Mouse (Mus musculus): Measurements from ENCODE around the gene Col9a2. TPM values are rescaled to one million over a fixed set of nuclear protein-coding genes. Genes with fewer than 3 reads are reported as not detected.

Gene Col9a2
- 0.61 TPM in 1 of 2 replicates, not detected in the other for total RNA-seq (2017)

DNA sequence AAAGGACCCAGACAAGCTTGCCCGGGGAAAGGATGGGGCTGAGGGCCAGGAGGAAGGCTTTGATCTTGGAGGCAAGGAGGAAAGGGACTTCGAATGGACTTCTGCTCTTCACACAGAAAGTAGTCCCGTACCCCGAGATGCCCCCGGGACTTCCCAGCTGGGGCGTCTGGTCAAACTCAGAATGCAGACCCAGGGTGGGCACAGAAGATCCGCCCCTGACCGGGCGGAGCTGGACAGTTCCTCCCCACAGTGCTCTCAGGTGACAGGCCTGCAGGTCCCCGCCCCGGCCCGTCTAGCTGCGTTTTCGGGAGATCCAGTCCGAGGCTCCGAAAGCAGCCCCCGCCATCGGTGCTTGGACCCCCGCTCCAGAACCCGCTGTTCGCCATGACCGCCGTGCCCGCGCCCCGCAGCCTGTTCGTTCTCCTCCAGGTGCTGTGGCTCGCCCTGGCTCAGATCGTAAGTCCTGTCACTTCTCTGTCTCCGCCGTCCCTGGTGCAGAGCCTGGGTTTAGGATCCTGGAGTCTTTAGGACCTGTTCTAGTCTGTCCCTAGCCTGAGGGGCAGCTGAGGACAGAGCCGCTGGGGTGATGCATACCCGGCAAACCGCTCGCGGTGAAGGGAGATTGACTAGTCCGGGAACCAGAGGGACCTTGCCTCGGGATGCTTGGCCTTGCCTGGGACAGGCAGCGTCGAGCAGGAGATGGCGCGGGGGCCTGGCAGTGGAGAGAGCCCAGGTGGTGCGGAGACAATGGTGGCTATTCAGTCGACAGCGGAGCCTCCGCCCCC, at the start of gene Col9a2:
TSS of gene Col9a2 (plus strand) at position 55 of the 785 bp plus-strand sequence.
- 0 out of 2 replicates have a peak, but pooled peaks have one; percentile 4 for ATAC-seq (ENCODE audit: extremely low read depth, insufficient number of reproducible peaks, low FRiP score, poor library complexity, severe bottlenecking)

DNA sequence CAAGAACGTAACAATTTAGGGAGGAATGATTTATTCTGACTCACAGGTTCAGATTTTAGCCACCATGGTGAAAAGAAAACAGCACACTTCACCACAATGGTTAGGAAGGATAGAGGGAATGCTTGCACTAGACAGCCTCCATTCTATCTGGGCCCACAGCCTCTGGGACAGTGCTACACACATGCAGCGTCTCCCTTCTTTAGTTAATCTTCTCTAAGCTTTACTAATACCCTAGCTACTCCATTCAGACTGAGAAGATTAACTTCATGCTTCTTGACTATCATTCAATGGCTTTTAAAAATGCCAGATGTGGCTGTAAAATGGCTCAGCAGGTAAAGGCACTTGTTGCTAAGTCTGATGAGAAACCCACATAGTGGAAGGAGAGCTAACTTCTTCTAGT, 46.9 kb upstream of the Col9a2 start:
- ATAC-seq (ENCODE audit: extremely low read depth, insufficient number of reproducible peaks, low FRiP score, poor library complexity, severe bottlenecking), result no peak

DNA sequence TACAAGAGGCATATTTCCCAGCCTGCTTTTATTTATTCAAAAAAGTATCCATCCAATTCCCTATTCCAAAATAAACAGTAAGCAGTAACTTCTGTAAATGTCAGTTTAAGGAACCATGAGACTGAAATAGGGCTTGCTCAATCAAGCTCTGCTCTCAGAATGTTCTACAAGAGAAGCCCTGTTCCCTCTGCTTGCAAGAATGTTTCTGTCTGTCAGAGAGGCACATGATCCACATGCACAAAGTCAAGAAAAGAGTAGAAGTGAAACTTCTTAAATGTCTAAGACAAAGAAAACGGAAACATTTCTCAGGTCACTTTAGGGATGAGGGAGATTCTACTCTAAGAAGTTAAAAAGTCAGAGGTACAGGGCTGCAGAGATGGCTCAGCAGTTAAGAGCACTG, 46.2 kb upstream of the Col9a2 start:
- peak; percentile 58; the same call in 1 of the 2 replicates for ATAC-seq (ENCODE audit: extremely low read depth, insufficient number of reproducible peaks, low FRiP score, poor library complexity, severe bottlenecking)

DNA sequence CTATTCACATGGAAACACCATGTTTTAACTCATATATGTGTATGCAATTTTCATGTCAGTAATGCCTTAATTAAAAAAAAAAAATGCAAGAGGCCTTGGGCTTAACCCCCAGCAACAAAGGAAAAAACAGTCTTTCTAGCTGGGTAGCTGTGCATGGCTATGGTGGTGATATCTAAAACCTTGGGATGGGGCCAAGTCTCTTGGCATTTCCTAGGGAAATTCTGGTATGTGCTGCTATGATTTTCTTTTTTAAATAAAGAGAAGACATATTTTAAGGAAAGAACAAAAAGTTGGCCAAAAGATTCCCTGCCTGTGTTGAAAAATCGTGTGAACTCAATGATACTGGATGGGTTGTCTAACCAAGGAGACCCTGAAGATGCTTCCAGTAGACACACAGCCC, 43.3 kb upstream of the Col9a2 start:
- no peak for ATAC-seq (ENCODE audit: extremely low read depth, insufficient number of reproducible peaks, low FRiP score, poor library complexity, severe bottlenecking)

DNA sequence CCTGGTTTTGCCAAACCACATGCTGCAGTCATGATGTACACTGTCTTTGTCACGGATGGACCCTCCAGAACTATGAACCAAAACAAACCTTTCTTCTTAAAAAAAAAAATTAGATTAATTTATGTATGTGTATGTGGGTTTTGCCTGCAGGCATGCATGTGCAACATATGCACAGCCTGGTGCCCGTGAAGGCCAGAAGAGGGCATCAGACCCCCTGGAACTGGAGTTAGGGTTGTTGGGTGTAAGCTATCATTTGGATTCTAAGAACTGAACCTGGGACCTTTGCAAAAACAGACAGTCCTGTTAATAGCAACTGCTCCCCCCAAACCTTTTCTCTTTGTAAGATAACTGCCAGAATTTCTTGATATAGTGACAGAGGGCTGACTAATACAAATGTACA, 38.1 kb upstream of the Col9a2 start:
- no peak for ATAC-seq (ENCODE audit: extremely low read depth, insufficient number of reproducible peaks, low FRiP score, poor library complexity, severe bottlenecking)

DNA sequence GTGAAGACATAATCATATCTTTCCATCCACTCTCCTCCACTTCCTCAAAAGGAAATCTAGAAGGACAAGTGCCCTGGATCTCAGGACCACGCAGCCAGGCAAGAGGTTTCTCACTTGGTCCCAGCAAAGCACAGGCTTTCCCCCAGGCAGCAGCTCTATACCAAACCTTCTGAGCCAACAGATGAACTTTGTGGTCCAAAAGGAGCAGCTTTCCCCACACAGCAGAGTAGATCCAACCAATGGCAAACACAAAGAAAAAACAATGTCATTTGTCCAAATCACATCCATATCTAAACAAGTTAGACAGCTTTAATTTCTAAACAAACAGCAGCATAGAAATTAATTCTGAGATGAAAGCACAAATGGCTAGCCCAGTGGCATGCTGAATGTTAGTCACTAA, 37.5 kb upstream of the Col9a2 start:
- no peak for ATAC-seq (ENCODE audit: extremely low read depth, insufficient number of reproducible peaks, low FRiP score, poor library complexity, severe bottlenecking)

DNA sequence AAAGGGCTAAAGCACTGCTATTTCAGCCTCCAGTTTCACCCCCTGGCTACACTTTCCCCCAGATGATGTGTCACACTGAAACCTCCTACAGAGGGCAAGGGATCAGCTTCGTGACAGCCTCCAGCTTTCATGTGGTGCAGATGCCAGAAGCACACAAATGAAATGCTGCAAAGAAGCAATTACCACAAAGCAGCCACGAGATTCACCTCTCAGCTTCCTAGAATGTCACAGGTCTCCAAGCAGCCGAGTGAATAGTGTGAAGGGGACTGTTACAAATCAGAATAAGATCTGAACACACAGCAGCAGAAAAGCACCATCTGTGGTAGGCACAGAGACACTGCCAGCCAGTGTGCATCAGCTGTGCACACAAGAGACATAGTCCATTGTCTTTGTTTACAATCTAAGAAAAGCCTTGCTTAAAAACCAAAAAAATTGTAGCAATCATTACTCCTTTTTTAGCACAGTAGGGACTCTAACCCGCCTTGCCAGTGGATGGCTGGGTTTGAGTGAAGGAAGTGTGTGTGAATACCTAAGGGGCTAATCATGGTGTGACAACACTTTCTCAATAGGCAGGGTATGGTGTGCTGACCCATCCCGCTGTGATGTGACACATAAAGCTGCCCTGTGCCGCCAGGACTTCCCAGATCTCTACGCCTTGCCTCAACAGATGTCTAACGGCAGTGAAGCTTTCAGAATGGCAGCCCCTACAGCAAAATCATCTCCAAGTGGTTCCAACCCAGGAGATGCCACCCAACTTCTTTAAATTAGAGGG, 36.6 kb upstream of the Col9a2 start:
- ATAC-seq (ENCODE audit: extremely low read depth, insufficient number of reproducible peaks, low FRiP score, poor library complexity, severe bottlenecking), result peak; percentile 21; the same call in 1 of the 2 replicates

DNA sequence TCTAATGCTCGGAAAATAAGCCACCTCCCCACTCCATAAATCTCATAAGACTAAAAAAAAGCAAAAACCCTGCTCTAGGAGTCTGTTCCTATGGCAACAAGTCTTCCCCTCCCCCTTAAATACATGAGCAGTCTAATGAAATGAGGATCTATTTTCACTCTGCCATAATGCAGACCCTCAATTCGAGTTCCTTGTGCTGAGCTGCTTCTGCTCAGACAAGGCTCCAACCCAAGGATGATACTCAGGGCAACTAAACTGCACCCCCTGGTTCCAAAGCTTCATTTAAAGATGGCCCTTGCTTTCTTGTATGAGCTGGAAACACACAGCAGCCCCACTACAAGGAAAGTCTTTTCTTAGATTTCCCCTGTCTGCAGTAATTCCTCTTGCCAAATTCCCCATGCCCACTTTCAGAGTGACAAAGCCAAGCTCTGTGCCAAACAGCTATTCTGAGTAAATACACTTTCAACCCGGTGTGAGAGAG, 35.5 kb upstream of the Col9a2 start:
- ATAC-seq (ENCODE audit: extremely low read depth, insufficient number of reproducible peaks, low FRiP score, poor library complexity, severe bottlenecking), result no peak

DNA sequence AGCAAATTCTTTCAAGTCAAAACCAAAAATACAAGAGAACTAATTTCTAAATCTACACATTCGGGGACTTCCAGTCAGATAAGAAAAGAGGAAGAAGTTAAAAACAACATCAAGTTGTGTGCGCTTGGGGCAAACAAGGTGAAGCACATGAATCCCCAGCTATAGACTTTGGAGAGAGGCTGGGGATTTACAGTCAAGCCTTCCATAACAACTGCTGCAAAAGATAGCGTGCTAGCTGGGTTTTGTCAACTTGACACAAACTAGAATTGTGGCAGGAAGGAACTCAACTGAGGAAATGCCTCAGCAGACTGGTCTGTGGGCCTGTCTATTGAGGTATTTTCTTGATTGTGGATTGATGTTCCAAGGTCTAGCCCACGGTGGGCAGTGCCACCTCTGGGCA, 34.5 kb upstream of the Col9a2 start:
- peak; percentile 65 for ATAC-seq (ENCODE audit: extremely low read depth, insufficient number of reproducible peaks, low FRiP score, poor library complexity, severe bottlenecking)

DNA sequence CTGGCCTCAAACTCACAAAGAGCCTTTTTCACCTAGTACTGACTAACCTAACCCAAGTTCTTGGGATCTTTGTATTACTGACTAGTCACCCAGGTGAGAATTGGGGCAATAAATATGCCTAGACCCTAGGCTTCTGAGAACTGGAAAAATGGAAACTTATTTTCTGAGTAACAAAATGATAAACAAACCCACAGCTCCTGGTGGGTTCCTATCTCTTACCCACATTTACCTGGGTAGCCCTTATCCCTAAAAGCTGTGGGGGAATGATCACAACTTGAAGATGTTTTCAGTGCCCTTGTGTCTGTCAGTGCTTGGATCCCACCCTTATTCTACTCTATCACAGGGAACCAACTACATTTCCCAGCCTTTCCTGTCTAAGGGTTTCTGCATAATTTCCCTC, 32.2 kb upstream of the Col9a2 start:
- ATAC-seq (ENCODE audit: extremely low read depth, insufficient number of reproducible peaks, low FRiP score, poor library complexity, severe bottlenecking), result no peak

DNA sequence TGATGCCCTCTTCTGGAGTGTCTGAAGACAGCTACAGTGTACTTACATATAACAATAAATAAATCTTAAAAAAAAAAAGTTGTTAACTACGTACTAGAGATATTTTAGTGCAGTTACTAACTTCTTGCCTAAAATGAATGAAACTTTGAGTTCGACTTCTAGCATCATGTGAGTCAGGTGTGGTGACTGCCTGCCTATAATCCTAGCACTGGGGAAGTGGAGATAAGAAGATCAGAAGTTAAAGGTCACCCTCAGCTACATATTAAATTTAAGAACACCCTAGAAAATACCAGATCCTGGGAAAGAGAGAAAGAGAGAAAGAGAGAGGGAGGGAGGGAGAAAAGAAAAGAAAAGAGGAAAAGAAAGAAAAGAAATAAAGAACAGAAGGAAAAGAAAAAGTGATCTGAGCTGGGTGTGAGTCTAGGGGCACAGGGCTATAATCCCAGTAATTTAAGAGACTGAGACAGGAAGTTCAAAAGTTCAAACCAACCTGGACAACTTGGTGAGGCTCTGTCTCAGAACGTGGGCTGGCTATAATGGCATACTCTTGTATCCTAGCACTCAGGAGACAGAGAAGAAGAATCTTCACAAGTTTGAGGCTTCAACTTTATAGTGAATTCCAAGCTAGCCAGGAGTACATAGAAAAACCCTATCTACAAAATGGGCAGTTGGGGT, 31.0 kb upstream of the Col9a2 start:
- ATAC-seq (ENCODE audit: extremely low read depth, insufficient number of reproducible peaks, low FRiP score, poor library complexity, severe bottlenecking), result no peak

DNA sequence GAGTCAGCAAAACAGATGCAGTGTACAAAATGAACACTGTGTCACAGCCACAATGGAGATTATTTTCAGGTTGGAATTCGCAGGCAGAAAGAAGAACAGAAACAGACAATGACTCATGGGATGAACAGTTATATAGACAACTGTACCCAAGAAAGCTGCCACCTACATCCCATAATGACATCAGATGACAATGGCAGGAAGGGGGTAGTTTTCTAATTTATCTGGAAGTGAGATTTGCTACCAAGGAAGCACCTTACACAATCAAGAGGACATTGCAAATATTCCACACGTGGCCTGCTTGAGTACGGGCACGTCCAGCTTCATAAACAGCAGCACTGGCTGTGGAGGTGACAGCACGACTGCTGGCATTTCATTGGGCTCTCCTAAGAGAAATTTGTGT, 30.0 kb upstream of the Col9a2 start:
- no peak for ATAC-seq (ENCODE audit: extremely low read depth, insufficient number of reproducible peaks, low FRiP score, poor library complexity, severe bottlenecking)

DNA sequence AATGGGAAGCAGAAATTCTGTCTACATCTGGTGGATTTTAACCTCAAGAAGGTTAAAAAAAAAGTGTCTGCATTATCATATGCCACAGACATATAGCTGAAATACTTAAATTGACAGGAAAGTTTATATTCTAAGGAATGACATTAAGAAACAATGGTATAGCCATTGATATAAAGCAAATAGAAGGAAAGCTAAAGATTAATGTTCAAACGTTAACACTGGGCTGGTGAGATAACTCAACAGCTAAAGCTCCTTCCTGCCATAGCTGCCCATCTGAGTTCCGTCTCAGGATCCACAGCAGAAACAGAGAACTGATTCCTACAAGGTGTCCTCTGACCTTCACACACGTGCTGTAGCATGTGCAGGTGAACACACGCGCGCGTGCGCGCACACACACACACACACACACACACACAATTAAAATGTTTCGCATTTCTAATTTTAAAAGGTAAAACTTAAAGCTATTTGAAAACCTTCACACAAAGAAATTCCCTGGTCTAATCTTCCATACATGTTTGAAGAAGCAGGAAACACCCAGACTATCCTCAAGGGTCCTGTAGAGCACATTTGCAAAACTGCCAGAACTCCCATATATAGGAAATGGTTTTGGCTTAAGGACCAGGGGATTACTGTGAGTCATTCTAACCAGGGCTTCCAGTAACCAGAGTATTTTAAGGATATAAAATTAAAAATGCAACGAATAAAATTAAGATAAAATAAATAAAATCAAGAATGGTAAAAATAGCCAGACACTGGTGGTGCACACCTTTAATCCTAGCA, 28.2 kb upstream of the Col9a2 start:
- ATAC-seq (ENCODE audit: extremely low read depth, insufficient number of reproducible peaks, low FRiP score, poor library complexity, severe bottlenecking), result no peak

DNA sequence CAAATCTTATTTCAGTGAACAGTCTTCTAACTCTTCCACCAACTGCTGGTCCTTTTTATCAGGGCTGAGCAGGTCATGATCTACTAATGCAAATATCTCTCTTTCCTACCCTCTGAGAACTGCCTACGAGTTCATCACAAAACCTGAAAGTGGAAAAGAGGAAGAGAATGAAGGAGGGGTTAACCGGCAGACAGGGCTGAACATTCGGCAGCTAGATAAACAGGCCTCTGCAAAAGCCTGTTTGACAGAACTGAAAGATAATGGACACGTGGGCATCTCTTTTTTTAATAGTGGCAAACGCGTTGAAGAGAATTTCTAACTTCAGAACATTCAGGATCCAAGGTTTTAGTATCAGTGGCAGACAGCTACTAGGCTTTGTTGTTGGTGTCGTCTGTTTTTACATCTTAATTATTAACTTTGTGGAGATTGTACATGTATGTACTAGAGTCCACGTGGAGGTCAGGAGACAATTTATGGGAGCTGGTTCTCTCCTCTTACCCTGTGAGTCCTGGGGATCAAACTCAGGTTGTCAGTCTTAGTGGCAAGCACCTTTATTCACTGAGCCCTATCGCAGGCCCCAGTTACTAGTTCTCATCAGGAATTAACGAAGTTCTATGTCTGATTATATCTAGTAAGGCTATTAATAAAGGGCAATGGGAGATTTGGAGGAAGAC, 24.5 kb upstream of the Col9a2 start:
- ATAC-seq (ENCODE audit: extremely low read depth, insufficient number of reproducible peaks, low FRiP score, poor library complexity, severe bottlenecking), result peak; percentile 71

DNA sequence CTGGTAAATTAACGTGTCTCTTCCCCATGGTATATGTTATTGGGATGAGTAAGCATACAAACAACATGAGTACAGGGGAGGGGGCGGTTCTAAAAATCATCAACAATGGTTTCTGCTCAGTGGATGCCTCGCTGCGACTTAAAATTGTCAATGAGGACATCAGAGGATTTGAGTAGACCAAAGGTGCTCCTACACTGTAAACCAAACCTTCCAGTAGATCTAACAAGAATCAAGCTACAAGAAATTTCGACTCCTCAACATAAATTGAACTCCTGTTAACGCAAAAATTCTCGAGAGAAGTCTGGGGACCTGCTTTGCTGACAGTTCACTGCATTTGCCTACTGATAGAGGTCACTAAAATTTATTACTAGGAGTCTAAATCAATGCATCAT, 23.9 kb upstream of the Col9a2 start:
- ATAC-seq (ENCODE audit: extremely low read depth, insufficient number of reproducible peaks, low FRiP score, poor library complexity, severe bottlenecking), result no peak

DNA sequence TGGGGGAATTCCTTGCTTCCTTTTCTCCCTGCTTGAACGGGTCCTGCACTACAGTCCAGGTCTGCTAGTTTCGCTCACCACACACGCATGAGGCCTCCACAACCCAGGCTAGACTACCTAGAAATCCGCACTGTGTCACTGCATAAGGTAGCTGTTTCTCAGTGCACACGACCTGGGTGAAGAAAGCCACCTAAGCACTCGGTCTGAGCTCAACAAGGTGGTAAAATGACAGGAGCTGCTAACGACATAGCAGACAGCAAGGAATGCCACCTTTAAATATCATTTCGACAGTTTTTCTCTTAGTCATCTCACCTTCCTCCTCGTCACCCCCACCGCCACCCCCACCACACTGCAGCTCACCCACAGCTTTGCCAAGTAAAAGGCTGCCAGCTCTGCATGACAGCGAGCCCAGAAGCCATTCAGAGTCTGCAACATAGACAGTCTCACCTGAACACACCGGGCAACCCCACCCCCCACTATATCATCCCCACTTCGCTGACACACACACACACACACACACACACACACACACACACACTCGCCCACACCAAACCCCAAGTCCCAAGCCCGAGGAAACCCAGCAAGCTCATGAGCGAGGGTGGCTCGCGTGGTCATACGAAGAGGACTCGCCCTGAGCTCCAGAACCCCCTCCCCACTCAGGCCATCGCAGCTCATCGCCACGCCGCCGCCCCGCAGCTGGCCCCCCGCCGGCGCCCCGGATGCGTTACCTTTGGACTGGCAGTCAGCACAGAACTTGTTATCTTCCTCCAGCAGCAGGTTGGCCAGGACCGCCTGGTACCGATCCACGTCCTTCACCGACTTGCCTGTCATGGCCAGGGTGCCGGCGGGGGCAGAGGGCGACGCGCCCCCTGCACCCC, 22.9 kb upstream of the Col9a2 start:
- ATAC-seq (ENCODE audit: extremely low read depth, insufficient number of reproducible peaks, low FRiP score, poor library complexity, severe bottlenecking), result peak; percentile 28; the same call in 1 of the 2 replicates

DNA sequence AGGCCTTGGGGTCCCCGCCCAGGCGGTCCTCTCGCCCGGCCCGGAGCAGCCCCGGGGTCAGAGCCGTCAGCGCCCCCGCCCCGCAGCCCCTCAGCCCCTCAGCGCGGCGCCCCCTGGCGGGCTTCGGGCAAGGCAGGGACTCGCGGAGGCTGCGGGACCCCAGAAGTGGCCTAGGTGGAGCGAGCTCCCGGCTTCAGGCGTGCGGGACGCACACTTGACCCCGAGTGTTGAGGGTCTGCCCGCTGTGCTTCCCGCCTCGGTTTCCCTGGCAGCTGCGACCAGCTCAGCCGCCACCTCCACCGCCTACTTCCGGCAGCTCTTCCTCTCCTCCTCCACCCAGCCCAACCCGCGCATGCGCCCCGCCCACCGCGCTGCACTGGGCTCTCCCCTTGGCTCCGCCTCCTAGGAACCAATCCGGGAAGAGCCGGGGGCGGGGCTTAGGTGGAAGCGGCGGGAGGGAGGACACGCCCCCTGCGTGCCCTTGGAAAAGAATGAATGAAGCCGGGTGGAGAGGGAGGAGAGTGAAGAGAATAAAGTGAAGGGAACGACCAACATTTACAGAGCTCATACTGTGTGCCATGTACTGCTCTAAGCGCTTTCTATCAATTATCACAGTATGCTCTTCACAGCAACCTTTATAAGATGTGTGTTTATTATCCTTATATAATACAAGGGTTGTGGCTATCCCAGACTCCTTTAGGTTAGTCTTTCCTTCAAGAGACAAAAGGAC, 22.1 kb upstream of the Col9a2 start, which contains the start of gene Smap2:
TSS of gene Smap2 (minus strand) at position 320 of the 730 bp plus-strand sequence.
- peak; percentile 64 for ATAC-seq (ENCODE audit: extremely low read depth, insufficient number of reproducible peaks, low FRiP score, poor library complexity, severe bottlenecking)

Measured in neutrophil, adult 5-6 weeks (primary cell).